Mouse (Mus musculus) T-helper 17 cell (primary cell): ENCODE measurements around the gene Slc35e2.
"Not testable (repeated sequence)": the region's sequence is repeated elsewhere in the genome, so short reads cannot be mapped to it uniquely, and the experiment has no call there.

ENCODE experiments used
- in situ Hi-C, 2 experiments: fragments of 300-600 bp; cut with MboI, MseI; formaldehyde crosslinking; loops; 1 replicate in 1 of 2; 2 replicates in 1 of 2; pipeline ENCODE4 v1.15.1; 2025; ENCODE audit warnings: high pct_unique_total_duplicates in 2 of 2

The Slc35e2 gene

DNA sequence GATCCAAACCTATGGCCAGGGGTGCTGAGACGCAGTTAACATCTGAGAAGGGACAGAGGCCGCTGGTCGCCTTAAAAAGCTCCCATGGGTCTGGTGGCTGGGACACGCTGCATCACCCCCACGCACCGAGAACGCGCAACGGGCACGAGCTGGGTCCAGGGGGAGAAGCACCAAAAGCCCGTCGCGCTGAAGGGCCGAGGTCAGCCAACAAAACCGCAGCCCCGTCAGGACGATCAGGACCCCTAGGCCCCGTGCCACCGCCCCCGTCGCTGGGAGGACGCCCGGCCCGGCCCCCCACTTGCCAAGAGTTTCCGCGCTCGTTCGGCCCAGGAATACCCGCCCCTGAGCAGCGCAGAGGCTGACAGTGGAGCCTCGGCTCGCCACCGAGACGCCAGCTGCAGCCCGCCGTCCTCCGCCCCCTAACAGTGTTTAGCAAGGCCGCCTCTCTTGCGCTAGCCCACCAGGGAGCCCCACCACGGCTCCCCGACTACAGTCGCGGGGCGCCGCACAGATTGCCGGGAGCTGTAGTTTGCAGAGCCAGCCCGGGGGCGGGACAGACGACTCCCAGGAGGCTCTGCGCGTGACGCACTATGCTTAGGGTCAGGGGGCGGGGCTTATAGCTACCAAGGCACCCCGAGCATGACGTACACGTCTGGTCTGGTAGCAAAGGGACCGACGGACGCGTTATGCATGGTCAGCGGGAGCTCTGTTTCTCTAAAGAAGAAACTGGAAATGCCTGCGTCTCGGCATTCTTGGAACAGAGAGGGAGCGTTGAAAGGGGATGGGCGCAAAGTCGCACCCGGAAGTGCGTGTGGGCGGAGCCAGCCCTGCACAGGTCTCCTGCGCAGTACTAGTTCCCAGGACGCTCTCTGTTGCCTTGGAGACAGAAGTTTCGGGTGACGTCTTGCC, 67.7 kb downstream of the Slc35e2 start, which contains the start of gene Mib2:
Gene Mib2 (minus strand): TSS at position 510 of the 909 bp plus-strand sequence.
- in situ Hi-C loops, result no loop called here

DNA sequence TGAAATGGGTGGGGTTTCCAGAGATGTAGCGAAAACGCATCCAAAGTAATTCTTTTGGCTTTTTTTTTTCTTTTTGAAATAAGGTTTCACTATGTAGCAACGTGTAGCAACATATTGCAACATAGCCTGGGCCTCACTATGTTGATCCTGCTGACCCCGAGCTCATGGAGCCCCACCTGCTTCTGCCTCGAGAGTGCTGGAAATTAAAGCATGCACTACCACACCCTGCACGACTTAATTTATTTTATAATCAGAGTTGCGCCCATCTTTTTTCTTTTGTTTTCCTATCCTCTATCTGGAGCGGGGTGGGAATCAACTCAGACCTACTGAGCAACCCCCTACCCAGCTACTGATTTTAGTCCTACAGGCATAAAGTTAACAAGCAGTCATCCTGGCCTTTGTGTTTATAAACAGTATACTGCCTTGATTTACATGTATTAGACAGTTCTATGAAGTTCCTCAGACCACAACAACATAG, 68.4 kb downstream of the Slc35e2 start:
- in situ Hi-C loops, result no loop called here

DNA sequence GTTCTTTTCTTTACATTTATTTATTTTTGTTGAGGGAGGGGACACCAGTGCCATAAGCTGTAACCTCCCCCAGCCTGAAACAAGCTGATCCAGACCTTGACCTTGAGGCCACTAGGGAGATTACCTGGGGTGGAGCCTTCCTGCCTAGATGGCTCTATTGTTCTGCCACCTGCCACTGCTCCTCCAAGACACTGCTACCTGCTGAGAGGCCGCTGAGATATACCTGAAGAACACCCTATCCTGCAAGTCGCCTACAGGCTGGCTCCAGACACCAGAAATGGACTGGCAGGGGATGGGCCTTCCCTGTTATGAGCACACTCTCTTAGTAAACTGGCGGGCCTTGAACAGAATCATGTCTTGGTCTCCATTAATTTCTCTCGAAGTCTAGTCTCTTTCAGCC, 69.0 kb downstream of the Slc35e2 start:
- in situ Hi-C loops, result not testable (repeated sequence)

DNA sequence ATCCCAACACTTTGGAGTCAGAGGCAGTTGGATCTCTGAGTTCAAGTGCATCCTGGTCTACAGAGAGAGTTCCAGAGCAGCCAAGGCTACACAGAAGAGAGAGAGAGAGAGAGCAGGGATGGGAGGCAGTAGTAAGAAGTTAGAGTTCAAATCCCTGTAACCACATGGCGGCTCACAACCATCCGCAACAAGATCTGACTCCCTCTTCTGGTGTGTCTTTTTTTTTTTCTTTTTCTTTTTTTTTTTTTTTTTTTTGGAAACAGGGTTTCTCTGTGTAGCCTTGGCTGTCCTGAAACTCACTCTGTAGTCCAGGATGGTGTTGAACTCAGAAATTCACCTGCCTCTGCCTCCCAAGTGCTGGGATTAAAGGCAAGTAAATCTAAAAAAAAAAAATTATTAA, 70.9 kb downstream of the Slc35e2 start:
- in situ Hi-C loops, result no loop called here
